Mouse (Mus musculus) lung, adult 18-20 months (tissue): Measurements from ENCODE around the gene Vps53.
A peak's percentile ranks its signal among the peaks of the same experiment; 100 is the strongest.

Experiments
- DNase-seq, 2 experiments: peaks; one replicate each; pipeline ENCODE4 v3.0.0; 2022; ENCODE audit warnings: mixed read lengths in 2 of 2

Vps53 gene

DNA sequence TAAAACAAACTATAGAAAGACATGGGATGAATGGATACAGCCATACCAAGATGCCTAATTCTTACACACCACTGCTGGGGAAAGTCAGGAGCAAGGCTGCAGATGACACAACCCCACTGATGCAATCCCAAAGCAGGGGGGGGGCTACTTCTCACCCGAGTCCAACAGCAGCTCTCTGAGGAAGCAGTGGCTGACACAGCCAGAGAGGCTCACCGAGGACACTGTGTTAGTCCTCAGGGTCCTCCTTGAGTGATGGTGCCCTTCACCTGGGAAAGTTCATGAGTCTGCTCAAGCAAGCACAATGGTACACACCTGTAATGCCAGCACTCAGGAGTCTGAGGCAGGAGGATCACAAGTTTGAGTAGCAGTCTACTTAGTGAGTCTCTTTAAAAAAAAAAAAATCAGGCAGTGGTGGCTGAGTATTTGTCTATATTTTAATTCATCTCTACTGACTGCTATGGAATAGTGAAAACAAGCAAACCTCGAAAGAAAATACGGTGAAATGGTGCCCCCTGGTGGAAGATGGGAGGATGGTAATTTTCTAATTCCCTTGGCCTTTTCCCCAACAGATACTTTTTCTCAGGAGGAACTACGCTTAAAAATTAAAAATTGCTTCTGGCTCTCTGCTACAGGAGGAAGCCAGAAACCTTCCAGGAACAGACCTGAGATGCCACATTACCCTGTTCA, 12.2 kb downstream of the Vps53 start:
- peak; percentile 56 to 74 for DNase-seq

DNA sequence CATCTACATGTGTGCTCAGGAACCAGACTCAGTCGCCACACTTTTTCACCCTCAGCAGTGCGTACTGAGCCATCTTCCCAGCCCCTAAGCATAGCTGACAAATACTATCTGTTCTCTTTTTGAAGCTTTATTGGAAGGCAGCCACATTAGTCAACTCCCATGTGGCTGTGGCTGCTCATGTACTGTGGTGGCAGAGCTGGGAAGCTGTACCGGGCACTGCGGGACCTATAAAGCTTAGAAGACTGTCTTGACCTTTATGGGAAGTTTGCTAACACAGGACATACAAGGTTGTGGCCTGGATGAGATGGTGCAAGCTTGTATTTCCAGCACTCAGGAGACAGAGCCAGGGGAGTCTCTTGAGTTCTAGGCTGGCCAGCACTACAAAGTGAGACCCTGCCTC, 12.8 kb downstream of the Vps53 start:
- no peak for DNase-seq

DNA sequence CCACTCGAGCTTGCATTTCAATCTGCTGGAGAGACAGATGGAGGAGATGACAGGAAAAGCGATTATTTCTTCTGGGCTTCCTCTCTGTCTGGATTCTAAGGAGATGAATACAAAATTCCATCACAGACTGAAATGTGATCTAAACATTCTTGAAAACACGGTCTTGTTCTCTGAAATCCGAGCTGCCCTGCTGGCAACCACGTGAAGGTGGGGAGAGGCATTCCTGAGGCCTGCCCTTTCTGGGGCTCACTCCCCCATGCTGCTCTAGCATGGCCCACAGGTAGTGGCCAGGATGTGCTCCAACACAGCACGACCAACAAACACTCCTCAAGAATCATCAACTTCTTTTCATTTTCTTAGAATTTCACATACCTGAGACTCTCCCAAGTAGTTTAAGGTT, 19.2 kb downstream of the Vps53 start:
- DNase-seq = peak in 1 of 2 experiments; percentile 15

DNA sequence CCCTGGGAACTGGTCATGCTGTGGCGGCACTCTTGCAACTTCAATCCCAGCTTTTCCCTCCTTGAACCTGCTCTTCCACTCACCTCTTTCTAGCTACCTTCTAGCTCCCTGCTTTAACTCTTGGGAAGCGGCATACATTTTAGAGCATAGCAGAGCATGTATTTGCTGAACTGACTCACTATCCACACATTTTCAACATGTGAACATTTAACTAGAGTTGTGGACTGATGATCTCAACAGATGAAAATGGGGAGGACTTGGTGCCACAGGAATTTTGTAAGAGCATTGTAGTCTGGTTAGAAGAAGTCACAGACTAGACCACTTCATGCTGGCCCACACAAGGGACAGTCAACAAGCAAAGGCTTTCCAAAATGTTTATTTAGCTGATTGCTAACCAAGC, 21.1 kb downstream of the Vps53 start:
- peak in 1 of 2 experiments; percentile 6 for DNase-seq

DNA sequence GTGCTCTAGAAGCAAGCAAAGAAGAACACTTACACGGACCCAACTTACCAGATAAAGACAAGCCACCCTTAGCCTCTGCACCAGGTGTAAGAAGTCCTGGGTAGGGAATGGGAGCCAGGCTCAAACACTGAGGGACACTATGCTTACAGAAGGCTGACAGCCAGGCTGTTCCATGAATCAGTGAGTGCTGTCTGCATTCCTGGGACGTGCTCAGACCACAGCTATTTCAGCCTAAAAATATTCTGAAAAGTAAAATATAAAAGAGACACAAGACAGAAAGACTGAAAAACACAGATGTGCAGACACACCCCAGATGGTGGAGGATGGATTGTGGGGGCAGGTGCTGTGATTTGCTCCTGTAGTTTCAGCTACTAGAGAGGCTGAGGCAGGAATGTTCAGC, 24.6 kb downstream of the Vps53 start:
- DNase-seq = no peak

DNA sequence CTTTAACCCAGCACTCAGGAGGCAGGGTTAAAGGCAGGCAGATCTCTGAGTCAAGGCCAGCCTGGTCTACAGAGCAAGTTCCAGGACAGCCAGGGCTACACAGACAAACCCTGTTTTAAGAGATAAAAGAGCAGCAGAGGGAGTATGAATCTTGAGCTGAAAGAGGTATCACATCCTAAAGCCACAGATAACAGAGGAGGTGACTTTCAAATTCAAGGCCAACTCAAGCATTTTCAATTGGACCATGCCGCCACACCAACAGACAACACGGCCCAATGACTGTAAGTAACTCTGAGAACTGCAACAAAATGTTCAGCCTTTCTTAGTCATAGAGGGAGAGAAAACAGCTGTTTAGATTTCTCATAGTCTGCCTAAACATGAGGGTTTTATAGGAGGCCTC, 25.2 kb downstream of the Vps53 start:
- no peak for DNase-seq

DNA sequence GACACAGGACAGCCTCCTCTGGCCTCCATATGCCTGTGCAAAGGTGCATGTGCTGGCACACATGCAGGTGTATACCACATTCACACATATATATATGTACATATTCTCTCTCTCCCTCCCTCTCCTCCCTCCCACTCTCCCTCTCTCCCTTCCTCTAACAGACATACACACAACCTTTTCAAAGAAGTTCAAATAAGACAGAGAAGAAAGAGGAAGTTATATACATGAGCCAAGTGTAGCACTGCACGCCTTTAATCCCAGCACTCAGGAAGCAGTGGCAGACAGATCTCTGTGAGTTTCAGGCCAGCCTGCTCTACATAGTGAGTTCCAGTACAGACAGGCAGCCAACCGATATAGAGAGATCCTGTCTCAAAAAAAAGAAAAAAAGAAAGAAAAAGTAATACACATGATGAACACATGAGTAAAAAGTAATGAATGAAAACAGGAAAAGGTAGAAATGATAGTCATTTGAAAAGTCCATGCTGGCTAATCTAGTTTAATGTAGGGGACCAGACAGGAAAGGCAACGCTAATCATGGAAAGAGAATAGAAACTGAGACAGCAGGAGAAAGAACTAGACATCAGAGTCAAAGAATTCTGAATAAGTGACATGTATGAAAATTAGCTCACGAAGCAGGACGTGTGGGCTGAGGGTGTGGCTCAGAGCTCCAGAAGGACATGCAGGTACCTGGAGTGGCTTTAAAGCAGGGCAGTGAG, 26.1 kb downstream of the Vps53 start:
- DNase-seq = no peak

DNA sequence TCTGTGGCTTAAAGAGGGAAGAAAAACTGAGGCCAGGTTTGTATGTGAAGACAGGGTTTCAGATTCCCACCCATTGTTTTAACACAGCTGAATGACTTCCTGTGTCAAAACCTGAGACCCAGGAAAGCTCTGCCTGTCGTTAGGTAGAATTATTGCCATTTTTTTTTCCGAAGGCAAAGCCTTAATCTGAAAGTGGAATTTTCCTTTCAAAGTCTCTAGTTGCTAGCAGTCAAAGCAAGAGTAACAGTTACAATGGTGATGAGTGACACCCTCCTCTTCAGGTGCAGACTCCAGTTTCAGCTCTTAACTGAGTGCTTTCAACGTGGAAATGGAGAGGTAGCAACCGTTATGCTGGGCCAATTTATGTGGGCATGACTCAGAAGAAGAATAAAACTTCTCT, 28.5 kb downstream of the Vps53 start:
- no peak for DNase-seq

DNA sequence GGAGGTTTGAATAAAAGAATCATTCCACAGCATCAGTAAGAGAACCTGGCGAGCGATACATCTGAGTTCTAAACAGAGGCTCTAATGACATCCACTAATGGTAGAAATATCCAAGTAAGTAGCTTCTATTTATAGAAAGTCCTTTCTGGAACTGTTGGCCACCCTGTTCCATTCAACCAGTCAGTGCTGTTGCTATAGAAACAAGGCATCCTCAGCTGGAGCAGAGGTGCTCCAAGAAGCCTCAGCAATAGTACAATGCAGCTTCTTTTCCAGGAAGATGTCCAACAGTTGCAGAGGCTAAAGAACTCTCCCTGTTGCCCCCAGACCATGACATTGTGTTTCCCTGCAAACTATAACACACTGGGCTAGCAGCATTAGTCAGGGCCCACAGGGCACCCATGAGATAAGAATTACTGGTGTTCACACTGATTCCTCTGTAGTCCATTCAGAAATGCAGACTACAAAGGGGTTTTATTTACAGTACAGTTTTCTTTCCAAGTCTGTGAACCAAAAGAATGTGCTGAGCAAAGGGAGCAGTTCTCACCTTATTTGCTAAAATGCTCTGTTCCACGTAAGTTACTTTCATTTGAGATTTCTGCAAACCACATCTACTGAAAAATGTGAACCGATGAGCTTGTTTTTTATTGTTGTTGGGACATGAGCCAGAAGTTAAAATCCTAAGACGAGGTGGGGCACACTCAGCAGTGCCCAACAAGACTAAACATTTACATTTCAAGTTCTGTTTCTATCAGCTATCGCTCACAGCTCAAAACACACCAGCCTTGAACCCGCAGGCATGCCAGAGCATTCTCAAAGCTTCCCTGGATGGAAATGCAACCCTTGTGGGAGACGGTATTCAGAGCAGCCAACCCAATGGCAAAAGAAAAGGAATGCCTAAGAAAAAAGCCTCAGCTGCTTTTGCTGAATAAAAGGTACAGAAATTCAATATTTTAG, 31.1 kb downstream of the Vps53 start:
- peak in 1 of 2 experiments; percentile 31 for DNase-seq

DNA sequence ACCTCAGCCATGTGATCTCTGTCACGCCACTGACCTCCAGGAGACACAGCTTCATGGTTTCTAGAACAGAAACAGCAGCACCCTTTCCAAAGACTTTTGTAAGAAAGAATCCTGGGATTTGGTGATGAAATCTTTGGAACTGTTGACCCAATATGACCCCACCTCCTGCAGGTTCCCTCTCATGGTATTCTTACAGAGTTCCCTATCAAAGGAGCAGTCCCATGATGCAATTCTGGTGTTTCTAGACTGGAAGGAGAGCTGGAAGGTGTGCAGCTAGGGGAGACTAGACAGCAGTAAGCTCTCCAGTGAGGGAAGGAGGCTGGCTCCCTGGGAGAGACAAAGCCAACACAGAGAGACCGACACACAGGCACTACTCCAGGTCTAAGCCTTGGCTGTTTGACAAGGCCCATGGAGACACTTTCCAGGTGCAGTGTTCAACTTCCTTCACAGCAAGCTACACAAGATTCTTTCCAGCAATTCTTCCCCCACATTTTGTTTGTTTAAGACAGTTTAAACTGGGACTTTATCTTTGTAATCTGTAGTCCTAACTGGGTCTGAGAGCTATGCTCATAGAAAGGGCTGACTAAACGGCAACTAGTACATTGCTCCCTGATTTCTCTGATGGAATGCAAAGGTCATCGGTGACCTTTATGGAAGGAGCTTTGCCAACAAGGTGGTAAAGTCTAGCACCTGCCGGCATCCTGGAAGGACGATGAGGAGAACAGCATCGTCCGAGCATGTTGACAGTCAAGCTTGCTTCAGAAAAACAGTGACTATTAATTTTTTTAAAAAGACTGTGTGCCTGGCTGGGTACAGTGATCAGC, 33.0 kb downstream of the Vps53 start:
- DNase-seq = no peak

DNA sequence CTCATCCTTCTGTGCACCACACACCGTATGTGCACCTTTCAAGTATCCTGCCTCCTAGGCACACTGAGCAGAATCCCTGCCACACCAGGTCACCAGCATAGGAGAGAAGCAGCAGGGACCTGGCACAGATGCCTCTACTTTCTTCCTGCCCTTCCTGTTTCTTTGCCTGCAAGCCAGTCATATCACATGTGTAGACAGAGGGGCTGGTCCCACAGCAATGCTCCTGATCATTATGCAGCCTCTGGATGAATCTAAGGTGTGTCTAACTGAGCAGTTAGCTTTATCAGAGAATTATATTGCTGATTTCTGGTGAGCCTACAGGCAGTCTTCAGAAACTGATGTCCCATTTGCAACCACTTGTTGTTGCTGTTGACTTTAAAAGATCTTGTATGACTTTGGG, 34.3 kb downstream of the Vps53 start:
- DNase-seq = no peak

DNA sequence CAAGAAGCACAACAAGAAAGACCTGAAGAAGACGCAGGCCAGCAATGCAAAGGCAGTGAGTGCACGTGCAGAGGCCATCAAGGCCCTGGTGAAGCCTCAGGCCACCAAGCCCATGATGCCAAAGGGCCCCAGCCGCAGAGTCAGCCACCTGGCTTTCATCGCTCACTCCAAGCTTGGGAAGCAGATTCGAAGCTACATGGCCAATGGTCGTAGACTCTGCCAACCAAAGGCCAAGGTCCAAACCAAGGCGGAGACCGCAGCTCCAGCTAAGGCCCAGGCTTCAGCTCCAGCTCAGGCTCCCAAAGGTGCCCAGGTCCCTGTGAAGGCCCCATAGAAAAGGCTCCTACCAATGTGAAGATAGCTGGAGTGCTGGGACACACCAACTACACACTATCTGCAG, 35.1 kb downstream of the Vps53 start:
- DNase-seq = no peak

DNA sequence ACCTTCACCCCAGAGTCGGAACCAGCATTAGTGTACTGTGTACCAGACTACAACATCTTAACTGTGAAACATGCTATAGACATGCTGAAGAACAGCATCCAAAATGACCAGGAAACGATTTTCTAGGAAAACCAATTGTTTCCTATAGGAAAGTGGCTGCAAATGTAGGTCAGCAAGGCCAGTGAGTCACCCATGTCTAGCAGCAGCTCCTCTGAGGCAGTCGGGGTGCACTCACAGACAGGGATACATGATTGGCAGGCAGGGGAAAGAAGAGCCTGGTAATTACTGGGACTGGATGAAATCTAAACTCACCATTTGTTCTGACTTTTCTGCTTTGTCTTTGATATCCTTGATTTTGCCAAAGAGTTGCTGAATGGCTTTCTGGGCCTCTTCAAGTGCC, 41.5 kb downstream of the Vps53 start:
- no peak for DNase-seq

DNA sequence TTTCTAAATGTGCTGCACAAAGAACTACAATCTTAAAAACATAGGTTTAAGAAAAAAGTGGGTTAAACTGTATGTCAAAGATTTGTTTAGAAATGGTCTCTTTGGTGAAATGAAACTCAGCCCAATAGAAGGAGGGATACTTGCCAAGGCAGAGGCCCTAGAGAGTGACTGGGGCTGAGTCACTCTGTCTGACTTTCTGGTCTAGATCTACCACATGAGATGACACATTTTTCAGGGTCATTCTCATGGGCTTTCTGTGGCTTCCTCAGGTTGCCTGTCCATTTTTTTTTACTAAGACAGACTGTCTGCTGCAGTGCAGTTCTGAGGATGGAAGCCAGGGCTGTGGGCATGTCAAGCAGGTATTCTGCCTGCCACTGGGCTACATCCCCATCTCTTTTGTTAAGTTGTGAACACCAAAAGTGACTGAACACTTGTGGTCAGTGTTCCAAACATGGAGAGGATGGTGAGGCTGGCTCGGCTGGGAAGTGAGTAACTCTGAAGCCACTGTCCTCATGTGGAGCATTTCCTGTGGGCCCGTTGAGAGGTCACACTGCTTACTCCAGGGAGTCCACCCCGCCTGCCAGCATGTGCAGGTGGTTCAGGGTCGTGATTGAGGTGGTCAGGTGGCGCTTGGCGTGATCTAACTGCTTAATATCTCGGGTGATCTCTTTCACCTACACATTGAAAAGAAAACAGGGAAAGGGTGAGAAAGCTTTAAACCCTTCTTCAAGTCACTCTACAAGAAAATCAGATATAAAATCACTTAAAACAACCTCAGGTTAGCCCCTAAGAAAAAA, 43.6 kb downstream of the Vps53 start:
- DNase-seq = no peak

DNA sequence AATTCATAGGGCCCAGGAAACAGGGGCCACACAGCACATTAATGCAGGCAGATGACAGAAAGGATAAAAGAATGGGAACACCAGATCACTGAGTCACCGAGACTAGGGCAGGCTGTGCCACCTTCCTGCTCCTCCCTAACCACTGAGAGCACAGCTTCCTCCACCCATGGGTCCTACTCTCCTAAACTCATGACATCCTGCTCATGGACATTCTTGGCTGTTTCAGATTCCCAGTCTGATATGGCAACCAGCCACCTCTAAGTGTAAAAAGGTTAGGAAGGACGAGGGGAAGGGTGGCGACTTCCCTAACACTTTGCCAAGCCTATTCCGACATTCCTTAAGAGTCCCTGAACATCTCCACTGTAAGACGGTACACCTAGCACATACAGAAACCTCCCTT, 48.6 kb downstream of the Vps53 start:
- DNase-seq = peak; percentile 65 to 86

DNA sequence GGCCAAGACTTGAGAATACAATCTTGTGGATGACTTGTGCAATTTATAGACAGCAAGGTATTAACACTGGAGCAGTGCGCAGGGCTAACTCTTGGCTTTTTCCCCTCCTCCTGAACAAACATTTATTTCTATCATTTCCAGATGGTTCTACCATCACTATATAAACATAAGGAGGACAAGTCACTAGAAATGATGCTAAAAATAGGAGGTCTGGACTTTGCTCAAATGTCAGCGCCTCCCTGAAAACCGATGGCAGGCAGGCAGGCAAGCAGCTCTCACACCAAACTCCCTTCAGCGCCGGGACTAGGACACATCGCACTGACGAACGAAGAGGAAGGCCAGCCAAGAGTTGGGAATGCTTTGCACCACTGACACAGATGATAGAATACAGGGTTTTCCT, 54.1 kb downstream of the Vps53 start:
- DNase-seq = no peak

DNA sequence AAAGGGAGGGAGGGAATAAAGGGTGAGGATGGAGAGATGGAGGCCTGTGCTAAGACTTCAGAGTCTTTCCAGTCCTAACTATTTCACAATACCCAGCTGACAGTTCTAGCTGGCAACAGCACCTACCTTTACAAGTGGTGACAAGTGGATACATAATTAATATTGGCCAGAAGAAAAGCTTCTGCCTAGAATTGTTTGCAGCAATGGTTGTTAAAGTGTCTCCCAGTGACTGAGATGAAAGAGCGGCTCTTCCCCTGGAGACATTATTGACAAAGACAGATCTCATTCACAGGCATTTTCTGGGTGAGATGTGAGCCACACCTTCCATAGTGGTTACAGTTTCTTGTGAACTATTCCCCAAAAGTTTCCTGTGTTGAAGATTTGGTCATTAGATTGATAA, 55.9 kb downstream of the Vps53 start:
- no peak for DNase-seq

DNA sequence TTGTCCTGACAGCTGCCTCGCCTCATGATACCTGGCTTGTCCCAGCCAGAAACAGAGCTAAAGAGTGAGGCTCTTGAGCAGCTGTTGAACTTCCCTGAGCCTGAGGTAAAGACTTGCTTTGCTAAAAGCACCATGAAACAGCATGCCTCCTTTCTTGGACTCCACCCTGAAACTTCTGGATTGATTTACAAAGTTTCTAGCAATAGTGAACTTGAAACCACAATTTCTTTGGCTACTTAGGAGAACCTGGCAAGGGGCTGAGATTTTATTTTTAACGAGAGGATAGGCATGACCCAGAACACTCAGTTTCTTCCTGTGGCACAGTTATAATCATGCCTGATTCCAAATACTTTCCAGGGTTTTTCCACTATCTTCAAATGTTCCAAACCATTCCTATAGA, 56.9 kb downstream of the Vps53 start:
- no peak for DNase-seq

DNA sequence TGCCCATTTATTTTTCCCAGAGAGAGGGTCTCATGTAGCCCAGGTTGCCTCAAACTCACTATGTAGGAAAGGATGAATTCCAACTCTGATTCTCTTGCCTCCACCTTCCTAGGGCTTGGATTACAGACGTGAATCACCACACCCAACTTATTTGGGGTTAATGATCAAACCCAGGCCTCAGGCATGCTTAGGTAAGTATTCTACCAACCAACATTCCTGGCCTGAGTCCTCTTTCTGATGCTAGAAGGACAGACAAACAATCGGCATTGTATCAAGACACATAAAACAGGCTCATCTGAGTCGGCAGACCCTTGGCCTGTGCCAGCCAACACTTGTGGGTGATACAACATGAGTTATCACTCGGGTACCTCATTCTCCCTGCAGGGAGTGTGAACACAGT, 58.4 kb downstream of the Vps53 start:
- no peak for DNase-seq

DNA sequence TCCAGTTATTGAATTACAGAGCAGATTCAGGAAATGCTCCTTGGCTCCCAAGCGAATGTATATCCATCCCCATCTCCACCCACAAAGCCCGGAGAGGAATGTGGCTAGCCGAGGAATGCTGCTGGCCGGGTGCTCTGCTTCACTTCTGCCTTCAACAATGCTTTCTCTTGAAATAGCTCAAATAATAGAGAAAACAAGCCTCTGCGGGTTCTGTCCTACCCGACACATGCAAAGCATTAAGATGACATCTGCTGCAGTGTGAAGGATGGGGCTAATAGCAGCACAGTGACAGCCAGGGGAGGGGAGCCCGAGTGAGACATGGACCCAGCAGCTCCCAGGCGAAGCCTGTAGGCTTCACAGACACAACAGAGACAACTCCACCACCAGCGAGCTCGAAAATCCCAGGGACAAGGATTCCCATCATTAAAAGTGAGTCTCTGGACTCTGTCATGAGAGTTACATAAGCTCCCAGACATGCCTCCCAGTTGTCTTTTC, 59.0 kb downstream of the Vps53 start:
- peak; percentile 8 to 29 for DNase-seq

DNA sequence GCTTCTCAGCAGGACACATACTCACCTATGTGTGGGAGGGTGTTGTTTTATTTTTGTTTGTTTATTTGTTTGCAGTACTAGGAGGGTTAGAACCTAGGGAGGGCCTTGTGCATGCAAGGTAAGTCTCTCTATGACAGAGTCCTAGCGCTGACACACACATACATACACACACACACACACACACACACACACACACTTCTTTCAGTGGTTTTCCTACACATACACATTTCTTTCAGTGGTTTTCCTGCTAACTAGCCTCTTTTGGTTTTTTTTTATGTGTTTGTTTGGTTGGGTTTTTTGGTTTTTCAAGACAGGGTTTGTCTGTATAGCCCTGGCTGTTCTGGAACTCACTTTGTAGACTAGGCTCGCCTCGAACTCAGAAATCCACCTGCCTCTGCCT, 69.0 kb downstream of the Vps53 start:
- no peak for DNase-seq
